Mouse (Mus musculus): ENCODE data around the gene Actr2. TPM values are rescaled to one million over a fixed set of nuclear protein-coding genes. Genes with fewer than 3 reads are reported as not detected.
"Not testable (repeated sequence)": the region's sequence is repeated elsewhere in the genome, so short reads cannot be mapped to it uniquely, and the experiment has no call there.

The Actr2 gene
- 81.6 and 86.7 TPM in 2 replicates for polyA plus RNA-seq (2014; fragmentation: Nextera tagmentation; extraction: Ambion mirVana)

DNA sequence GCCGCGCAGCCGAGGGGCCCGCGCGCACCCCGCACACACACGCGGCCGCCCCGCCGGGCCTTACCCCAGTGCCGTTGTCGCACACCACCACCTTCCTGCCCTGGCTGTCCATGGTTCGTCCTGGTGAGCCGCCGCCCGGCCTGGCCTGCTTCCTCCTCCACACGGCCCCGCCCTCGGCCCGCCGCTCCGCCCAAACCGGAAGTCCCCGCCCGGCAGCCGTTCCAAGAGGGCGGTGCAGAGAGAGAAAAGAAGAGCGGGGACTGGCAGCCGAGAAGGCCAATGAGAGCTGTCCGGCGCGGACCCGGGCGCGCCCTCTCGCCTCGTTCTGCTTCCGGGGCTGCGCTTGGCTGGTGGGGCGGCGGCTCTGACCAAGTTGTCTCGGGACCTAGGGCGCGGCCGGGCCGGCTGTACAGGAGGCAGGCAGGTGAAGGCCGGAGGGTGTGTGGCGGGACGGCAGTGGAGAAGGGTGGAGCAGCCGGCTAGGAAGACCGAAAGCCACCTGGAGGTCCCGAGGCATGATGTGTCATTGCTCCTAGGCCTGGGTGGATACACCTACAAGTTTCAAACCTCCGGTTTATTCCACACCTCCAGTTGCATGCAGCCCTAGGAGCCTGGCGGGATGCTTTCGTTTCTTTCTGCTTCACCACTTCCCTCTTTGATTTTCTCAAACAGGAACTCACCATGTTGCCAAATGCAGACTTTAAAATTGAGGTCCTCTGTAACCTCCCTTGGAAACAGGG, at the start of gene Actr2:
Gene Actr2, minus strand, starts transcription at position 173 of the 740 bp plus-strand sequence.
- H3K4me1 ChIP-seq (replicated peaks; ENCODE audit: control insufficient read depth, insufficient read depth, low read length): no peaks in the 10 kb centered on the region
- H3K27me3 ChIP-seq (ENCODE audit: control insufficient read depth, insufficient read depth, low read length): no peaks in the 10 kb centered on the region
- peak; percentile 99 for ATAC-seq (ENCODE audit: low FRiP score)
- WGBS: under 1% methylated on average over 28 of the region's 57 CpGs
- H3K9me3 ChIP-seq (ENCODE audit: control insufficient read depth, low read length): no peaks in the 10 kb centered on the region
- H3K4me3 ChIP-seq (ENCODE audit: low read depth, low read length): peak within 1 kb of the TSS; percentile 76
- H3K36me3 ChIP-seq (ENCODE audit: control insufficient read depth, insufficient read depth, low read length): no peaks in the 10 kb centered on the region
- peak within 1 kb of the TSS; percentile 91 for H3K9ac ChIP-seq (ENCODE audit: low read depth, low read length)
- peak within 1 kb of the TSS; percentile 87 for H3K27ac ChIP-seq (ENCODE audit: low read depth, low read length)
- H3K4me2 ChIP-seq (replicated peaks; ENCODE audit: low read depth, low read length): peak within 1 kb of the TSS; percentile 60
- DNase-seq (ENCODE audit: low spot score): peak; percentile 98

DNA sequence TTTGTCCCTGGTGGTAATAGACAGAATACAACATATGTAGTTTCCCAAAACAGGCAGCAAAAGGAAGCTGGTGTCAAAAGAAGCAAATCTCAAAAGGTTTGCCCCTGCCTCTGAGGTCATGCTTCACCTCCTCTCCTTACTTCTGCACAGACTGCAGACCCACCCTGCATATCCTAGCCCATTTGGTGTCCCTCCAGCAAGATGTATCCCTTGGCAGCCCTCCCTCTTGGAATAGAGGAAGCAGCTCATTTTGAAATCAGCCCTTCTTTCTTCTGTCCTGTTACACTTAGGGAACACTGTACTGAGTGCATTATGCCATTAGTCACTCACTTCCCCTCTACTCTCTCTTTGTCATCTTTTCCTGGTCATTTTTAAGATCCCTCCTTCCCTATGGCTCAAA, 46.2 kb upstream of the Actr2 start:
- no peak overlapping the region for H3K4me3 ChIP-seq (ENCODE audit: low read depth, low read length)
- no peaks in the 10 kb centered on the region for H3K36me3 ChIP-seq (ENCODE audit: control insufficient read depth, insufficient read depth, low read length)
- no peak overlapping the region for H3K27ac ChIP-seq (ENCODE audit: low read depth, low read length)
- no peak for DNase-seq (ENCODE audit: low spot score)
- H3K4me1 ChIP-seq (replicated peaks; ENCODE audit: control insufficient read depth, insufficient read depth, low read length): no peaks in the 10 kb centered on the region
- no peak overlapping the region for H3K9ac ChIP-seq (ENCODE audit: low read depth, low read length)
- no peaks in the 10 kb centered on the region for H3K9me3 ChIP-seq (ENCODE audit: control insufficient read depth, low read length)
- ATAC-seq (ENCODE audit: low FRiP score): no peak
- H3K27me3 ChIP-seq (ENCODE audit: control insufficient read depth, insufficient read depth, low read length): no peaks in the 10 kb centered on the region
- H3K4me2 ChIP-seq (replicated peaks; ENCODE audit: low read depth, low read length): no peak overlapping the region

DNA sequence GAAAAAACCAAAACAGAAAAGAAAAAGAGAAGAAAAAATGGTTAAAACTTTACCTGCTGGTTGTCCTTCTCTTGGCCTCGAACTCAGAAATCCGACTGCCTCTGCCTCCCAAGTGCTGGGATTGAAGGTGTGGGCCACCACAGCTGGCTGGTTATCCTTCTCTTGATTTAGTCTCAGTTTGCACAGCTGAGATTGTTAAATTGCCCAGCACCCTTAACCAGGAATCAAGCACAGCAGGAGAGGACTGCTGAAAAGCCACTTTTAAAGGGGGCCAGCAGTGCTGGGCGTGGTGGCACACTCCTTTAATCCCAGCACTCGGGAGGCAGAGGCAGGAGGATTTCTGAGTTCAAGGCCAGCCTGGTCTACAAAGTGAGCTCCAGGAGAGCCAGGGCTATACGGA, 40.8 kb upstream of the Actr2 start:
- DNase-seq (ENCODE audit: low spot score); ATAC-seq (ENCODE audit: low FRiP score); H3K9me3 ChIP-seq (ENCODE audit: control insufficient read depth, low read length); H3K4me2 ChIP-seq (replicated peaks; ENCODE audit: low read depth, low read length); H3K4me1 ChIP-seq (replicated peaks; ENCODE audit: control insufficient read depth, insufficient read depth, low read length); H3K36me3 ChIP-seq (ENCODE audit: control insufficient read depth, insufficient read depth, low read length); H3K9ac ChIP-seq (ENCODE audit: low read depth, low read length); H3K4me3 ChIP-seq (ENCODE audit: low read depth, low read length); H3K27ac ChIP-seq (ENCODE audit: low read depth, low read length); H3K27me3 ChIP-seq (ENCODE audit: control insufficient read depth, insufficient read depth, low read length): not testable (repeated sequence)
- WGBS: 90% methylated on average over 5 of the region's 5 CpGs

DNA sequence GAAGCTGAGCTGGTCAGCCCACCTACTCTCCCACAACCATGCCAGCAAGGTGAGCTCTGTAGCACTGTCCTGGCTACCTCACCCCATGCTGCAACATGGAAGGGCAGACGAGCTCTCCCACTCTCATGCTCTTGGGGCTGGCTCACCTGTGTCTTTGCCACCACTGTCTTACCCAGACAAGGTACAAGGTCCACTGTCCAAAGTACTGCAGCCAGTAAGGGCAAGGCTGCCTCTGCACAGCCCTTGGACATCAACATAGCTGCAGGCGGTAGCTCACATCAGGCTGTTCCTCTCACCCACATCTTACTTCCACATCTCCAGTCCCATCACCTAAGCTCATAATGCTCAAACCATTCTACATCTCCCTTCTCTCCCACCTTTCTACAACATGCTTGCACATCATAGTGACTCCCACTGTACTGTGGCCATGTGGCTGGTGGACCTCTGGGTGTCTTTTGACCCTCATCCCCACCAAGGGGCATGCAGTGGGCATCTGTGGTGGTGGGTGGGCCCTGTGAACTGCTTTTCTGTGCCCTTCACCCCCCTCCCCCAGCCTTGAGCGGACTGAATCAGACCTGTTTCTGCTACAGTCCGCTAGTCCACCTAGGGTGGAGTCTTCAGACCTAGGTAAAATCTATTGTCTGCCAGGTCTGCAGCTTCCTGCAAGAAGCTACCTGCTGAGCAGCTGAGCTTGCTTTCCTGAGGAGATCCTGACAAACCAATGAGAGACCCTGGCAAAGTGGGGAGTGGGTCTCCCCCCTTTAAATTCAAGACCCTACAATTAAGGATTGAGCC, 39.6 kb upstream of the Actr2 start:
- H3K4me3 ChIP-seq (ENCODE audit: low read depth, low read length): no peak overlapping the region
- WGBS: 88% methylated on average over 4 of the region's 4 CpGs
- H3K4me1 ChIP-seq (replicated peaks; ENCODE audit: control insufficient read depth, insufficient read depth, low read length): no peaks in the 10 kb centered on the region
- ATAC-seq (ENCODE audit: low FRiP score) (no peak), DNase-seq (ENCODE audit: low spot score) (no peak)
- no peak overlapping the region for H3K4me2 ChIP-seq (replicated peaks; ENCODE audit: low read depth, low read length)
- no peaks in the 10 kb centered on the region for H3K36me3 ChIP-seq (ENCODE audit: control insufficient read depth, insufficient read depth, low read length)
- no peak overlapping the region for H3K27ac ChIP-seq (ENCODE audit: low read depth, low read length)
- H3K9me3 ChIP-seq (ENCODE audit: control insufficient read depth, low read length): no peaks in the 10 kb centered on the region
- H3K27me3 ChIP-seq (ENCODE audit: control insufficient read depth, insufficient read depth, low read length): no peaks in the 10 kb centered on the region
- no peak overlapping the region for H3K9ac ChIP-seq (ENCODE audit: low read depth, low read length)

DNA sequence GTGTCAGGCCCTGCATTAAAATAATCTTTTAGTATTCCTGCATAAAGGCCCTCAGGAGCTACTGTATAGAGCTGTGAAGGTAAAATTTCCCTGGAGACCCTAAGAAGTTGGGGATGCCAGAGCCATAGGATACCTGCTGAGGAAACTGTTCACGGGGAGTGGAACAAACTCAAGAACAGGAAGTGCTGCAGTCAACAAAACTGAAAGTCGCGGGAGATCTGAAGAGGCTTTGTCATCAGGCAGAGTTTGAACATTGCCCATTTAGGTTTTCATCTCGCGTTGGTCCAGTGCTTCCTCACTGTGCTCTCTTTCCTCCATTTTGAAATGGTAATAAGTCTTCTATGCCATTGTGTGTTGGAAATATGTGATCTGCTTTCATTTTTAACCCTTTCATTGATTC, 38.6 kb upstream of the Actr2 start:
- Histone ChIP-seq H3K27me3 (ENCODE audit: control insufficient read depth, insufficient read depth, low read length) (no peaks in the 10 kb centered on the region), H3K4me3 (ENCODE audit: low read depth, low read length) (no peak overlapping the region), H3K9ac (ENCODE audit: low read depth, low read length) (no peak overlapping the region), H3K36me3 (ENCODE audit: control insufficient read depth, insufficient read depth, low read length) (no peaks in the 10 kb centered on the region), H3K27ac (ENCODE audit: low read depth, low read length) (no peak overlapping the region), H3K9me3 (ENCODE audit: control insufficient read depth, low read length) (no peaks in the 10 kb centered on the region), H3K4me2 (replicated peaks; ENCODE audit: low read depth, low read length) (no peak overlapping the region), H3K4me1 (replicated peaks; ENCODE audit: control insufficient read depth, insufficient read depth, low read length) (no peaks in the 10 kb centered on the region)
- no peak for DNase-seq (ENCODE audit: low spot score)
- ATAC-seq (ENCODE audit: low FRiP score): no peak
- 91% methylated on average over 5 of the region's 5 CpGs for WGBS

DNA sequence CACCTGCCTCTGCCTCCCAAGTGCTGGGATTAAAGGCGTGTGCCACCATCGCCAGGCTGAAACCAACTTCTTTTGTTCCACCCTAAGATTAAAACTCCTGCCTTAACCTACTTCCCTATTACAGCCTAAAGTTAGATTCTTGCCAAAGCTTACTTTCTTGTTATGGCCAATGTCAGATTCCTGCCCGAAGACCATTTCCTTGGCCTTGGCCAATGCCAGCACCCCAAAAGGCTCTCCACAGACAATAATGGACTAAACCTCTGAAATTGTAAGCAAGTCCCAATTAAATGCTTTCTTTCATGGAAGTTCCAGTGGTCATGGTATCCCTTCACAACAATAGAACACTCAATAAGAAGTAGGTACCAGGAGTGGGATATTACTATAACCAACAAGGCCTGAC, 37.2 kb upstream of the Actr2 start:
- H3K9me3 ChIP-seq (ENCODE audit: control insufficient read depth, low read length): no peaks in the 10 kb centered on the region
- H3K4me2 ChIP-seq (replicated peaks; ENCODE audit: low read depth, low read length): no peak overlapping the region
- H3K4me1 ChIP-seq (replicated peaks; ENCODE audit: control insufficient read depth, insufficient read depth, low read length): no peaks in the 10 kb centered on the region
- no peak overlapping the region for H3K4me3 ChIP-seq (ENCODE audit: low read depth, low read length)
- no peaks in the 10 kb centered on the region for H3K36me3 ChIP-seq (ENCODE audit: control insufficient read depth, insufficient read depth, low read length)
- DNase-seq (ENCODE audit: low spot score): no peak
- ATAC-seq (ENCODE audit: low FRiP score): no peak
- no peak overlapping the region for H3K27ac ChIP-seq (ENCODE audit: low read depth, low read length)
- H3K27me3 ChIP-seq (ENCODE audit: control insufficient read depth, insufficient read depth, low read length): no peaks in the 10 kb centered on the region
- H3K9ac ChIP-seq (ENCODE audit: low read depth, low read length): no peak overlapping the region
- WGBS: 98% methylated on average over 3 of the region's 3 CpGs

DNA sequence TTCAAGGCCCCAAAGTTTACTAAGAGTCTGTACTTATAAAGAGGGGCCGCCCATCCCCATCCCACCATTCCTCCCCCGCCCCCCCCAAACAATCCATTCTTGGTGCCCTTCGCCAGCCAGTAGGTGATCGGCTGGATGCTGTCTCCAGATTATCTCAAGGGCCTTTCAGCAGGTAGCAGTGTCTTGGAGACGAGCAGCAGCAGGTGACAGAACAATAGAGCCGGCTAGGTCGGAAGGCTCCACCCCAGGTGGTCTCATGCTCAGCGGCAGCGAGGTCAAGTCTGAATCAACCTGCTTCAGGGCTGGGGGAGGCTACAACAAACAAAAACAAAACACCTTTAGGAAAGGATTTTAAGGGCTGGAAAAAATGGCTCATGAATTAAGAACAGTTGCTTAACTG, 32.7 kb upstream of the Actr2 start:
- H3K27me3 ChIP-seq (ENCODE audit: control insufficient read depth, insufficient read depth, low read length): no peaks in the 10 kb centered on the region
- 28% methylated on average over 9 of the region's 9 CpGs for WGBS
- DNase-seq (ENCODE audit: low spot score): no peak
- no peak overlapping the region for H3K4me2 ChIP-seq (replicated peaks; ENCODE audit: low read depth, low read length)
- no peaks in the 10 kb centered on the region for H3K4me1 ChIP-seq (replicated peaks; ENCODE audit: control insufficient read depth, insufficient read depth, low read length)
- H3K27ac ChIP-seq (ENCODE audit: low read depth, low read length): no peak overlapping the region
- no peaks in the 10 kb centered on the region for H3K36me3 ChIP-seq (ENCODE audit: control insufficient read depth, insufficient read depth, low read length)
- ATAC-seq (ENCODE audit: low FRiP score): no peak
- no peak overlapping the region for H3K4me3 ChIP-seq (ENCODE audit: low read depth, low read length)
- no peak overlapping the region for H3K9ac ChIP-seq (ENCODE audit: low read depth, low read length)
- H3K9me3 ChIP-seq (ENCODE audit: control insufficient read depth, low read length): no peaks in the 10 kb centered on the region

DNA sequence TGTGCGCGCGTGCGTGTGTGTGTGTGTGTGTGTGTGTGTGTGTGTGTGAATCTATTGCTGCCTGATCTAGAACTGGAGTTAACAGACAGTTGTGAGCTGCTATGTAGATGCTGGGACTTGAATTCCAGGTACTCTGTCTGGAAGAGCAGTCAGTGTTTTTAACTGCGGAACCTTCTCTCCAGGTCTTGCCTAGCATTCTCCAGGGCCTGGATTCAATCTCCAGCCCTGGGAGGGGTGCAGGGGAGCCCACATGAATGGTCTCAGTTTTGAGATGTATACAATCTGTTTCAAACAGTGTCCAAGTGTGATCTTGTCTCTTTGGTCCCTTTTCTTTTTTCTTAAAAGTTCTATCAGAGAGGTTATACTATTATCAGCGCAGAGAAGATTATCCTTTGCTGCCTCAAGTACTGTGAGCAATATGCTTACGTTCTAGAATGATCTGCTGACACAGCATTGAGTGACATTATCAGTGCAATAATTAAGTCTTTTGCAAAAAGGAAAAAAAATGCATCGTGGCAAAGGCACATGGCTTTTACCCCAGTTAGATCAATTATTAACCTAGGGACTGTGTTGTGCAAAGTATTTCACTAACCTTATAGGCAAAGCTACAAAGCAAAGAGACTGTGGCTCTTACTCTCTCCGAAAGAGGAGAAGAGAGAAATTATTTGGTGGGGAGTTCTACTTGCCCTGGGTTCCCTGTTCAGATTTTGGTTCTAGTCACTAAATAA, 32.0 kb upstream of the Actr2 start:
- Histone ChIP-seq H3K9ac (ENCODE audit: low read depth, low read length) (no peak overlapping the region), H3K4me2 (replicated peaks; ENCODE audit: low read depth, low read length) (no peak overlapping the region), H3K27me3 (ENCODE audit: control insufficient read depth, insufficient read depth, low read length) (no peaks in the 10 kb centered on the region), H3K9me3 (ENCODE audit: control insufficient read depth, low read length) (no peaks in the 10 kb centered on the region), H3K27ac (ENCODE audit: low read depth, low read length) (no peak overlapping the region), H3K4me3 (ENCODE audit: low read depth, low read length) (no peak overlapping the region), H3K36me3 (ENCODE audit: control insufficient read depth, insufficient read depth, low read length) (no peaks in the 10 kb centered on the region), H3K4me1 (replicated peaks; ENCODE audit: control insufficient read depth, insufficient read depth, low read length) (no peaks in the 10 kb centered on the region)
- DNase-seq (ENCODE audit: low spot score) (no peak), ATAC-seq (ENCODE audit: low FRiP score) (no peak)
- 83% methylated on average over 9 of the region's 9 CpGs for WGBS
